Mouse (Mus musculus): ENCODE measurements at regions not wholly inside any gene's neighbourhood (a gene's known extent, or its start where the extent isn't known, plus 50 kb on each side); places are given as distances from the start of the nearest gene placed in this dataset.

DNA sequence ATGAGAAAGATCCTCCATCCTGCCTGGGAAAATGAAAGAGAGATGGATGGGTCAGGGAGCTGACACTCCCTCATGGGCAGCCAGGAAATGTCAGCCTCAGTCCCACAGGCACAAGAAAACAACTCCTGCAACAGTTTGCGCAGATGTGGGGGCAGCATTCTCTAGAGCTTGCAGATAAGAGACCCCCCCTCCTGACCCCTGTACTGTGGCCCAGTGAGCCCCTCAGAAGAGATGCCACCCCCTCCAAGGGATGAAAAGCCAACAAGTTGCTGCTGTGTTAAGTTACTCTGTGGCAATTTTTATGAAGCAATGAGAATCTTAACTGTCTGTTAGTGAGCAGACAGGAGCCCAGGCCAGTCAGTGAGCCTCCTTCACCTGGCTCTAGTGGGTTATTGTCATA is 406.5 kb downstream of the 1190002N15Rik start:
- TF ChIP-seq CTCF (IDR thresholded peaks at IDR 0.05; ENCODE audit: low read depth) (no peak), EP300 (IDR thresholded peaks at IDR 0.05; ENCODE audit: low read depth) (no peak)
